Mouse (Mus musculus) MEL (cell line): ENCODE data around the gene Oxct1. TPM values are rescaled to one million over a fixed set of nuclear protein-coding genes. Genes with fewer than 3 reads are reported as not detected.

Experiments
- DNase-seq: peaks from one replicate; pipeline ENCODE4 v3.0.0; 2011; ENCODE audit warnings: low read depth, low spot score
- H3K27ac ChIP-seq: 2 replicates; pipeline ENCODE4 v1.5.1; 2012; ENCODE audit warnings: low read depth, mild to moderate bottlenecking, control low read depth, low read length, moderate library complexity; ENCODE audit not compliant: control insufficient read depth
- H3K27me3 ChIP-seq, 2 experiments: fragments of 150-350 bp in 1 of 2; sonication (generic) in 1 of 2; 2 replicates each; pipeline ENCODE4 v1.6.1; 2012; ENCODE audit warnings: low read length in 2 of 2, mild to moderate bottlenecking in 2 of 2, improper control_type of control experiment in 1 of 2, moderate library complexity in 1 of 2; ENCODE audit not compliant: insufficient read depth in 2 of 2, control insufficient read depth in 1 of 2
- H3K36me3 ChIP-seq, 2 experiments: 2 replicates each; pipeline ENCODE4 v1.6.1; 2012 to 2014; ENCODE audit warnings: low read length in 2 of 2, improper control_type of control experiment in 1 of 2, inconsistent platforms in 1 of 2, mild to moderate bottlenecking in 1 of 2; ENCODE audit not compliant: insufficient read depth in 2 of 2, control insufficient read depth in 1 of 2
- H3K4me1 ChIP-seq, 2 experiments: fragments of 150-350 bp in 1 of 2; sonication (generic) in 1 of 2; 2 replicates each; pipeline ENCODE4 v1.6.1; 2012; ENCODE audit warnings: low read length in 2 of 2, improper control_type of control experiment in 1 of 2, mild to moderate bottlenecking in 1 of 2; ENCODE audit not compliant: insufficient read depth in 2 of 2, control insufficient read depth in 1 of 2
- H3K4me3 ChIP-seq, 2 experiments: fragments of 150-350 bp in 1 of 2; sonication (generic) in 1 of 2; 2 replicates each; pipeline ENCODE4 v1.5.1; 2012; ENCODE audit warnings: low read depth in 2 of 2, low read length in 2 of 2, mild to moderate bottlenecking in 2 of 2, moderate library complexity in 2 of 2, control low read depth in 1 of 2, improper control_type of control experiment in 1 of 2; ENCODE audit not compliant: control insufficient read depth in 1 of 2, insufficient read depth in 1 of 2
- H3K79me2 ChIP-seq: 2 replicates; pipeline ENCODE4 v1.6.1; 2012; ENCODE audit warnings: mild to moderate bottlenecking, low read length, moderate library complexity; ENCODE audit not compliant: control insufficient read depth, poor library complexity, insufficient read depth
- H3K9ac ChIP-seq: 2 replicates; pipeline ENCODE4 v1.6.1; 2012; ENCODE audit warnings: low read depth, mild to moderate bottlenecking, control low read depth, low read length, moderate library complexity; ENCODE audit not compliant: control insufficient read depth, poor library complexity, severe bottlenecking
- H3K9me3 ChIP-seq: fragments of 150-350 bp; sonication (generic); replicated peaks from 2 replicates; pipeline ENCODE4 v1.6.1; 2012; ENCODE audit warnings: mild to moderate bottlenecking, low read length, improper control_type of control experiment, moderate library complexity; ENCODE audit not compliant: insufficient read depth
- BHLHE40 ChIP-seq: IDR thresholded peaks from 2 replicates; pipeline ENCODE4 v1.6.1; 2012; ENCODE audit warnings: low read depth, mild to moderate bottlenecking, inconsistent platforms, low read length, improper control_type of control experiment, borderline replicate concordance
- CHD1 ChIP-seq: IDR thresholded peaks from 2 replicates; pipeline ENCODE4 v1.6.1; 2012; ENCODE audit warnings: low read depth, mild to moderate bottlenecking, inconsistent platforms, low read length, improper control_type of control experiment
- CTCF ChIP-seq, 3 experiments: IDR thresholded peaks in 2 of 3; conservative IDR thresholded peaks in 1 of 3; 2 replicates each; pipeline ENCODE4 v1.5.1; 2011 to 2012; ENCODE audit warnings: low read length in 3 of 3, low read depth in 2 of 3, mild to moderate bottlenecking in 2 of 3, improper control_type of control experiment in 1 of 3, inconsistent platforms in 1 of 3, mixed read lengths in 1 of 3, moderate library complexity in 1 of 3; ENCODE audit not compliant: control insufficient read depth in 1 of 3, insufficient read depth in 1 of 3, poor library complexity in 1 of 3, severe bottlenecking in 1 of 3
- ETS1 ChIP-seq: IDR thresholded peaks from 2 replicates; pipeline ENCODE4 v1.6.1; 2012; ENCODE audit warnings: low read depth, mild to moderate bottlenecking, inconsistent platforms, low read length, improper control_type of control experiment, moderate library complexity
- GATA1 ChIP-seq: IDR thresholded peaks from 2 replicates; pipeline ENCODE4 v1.6.1; 2011; ENCODE audit warnings: low read depth, low read length, improper control_type of control experiment
- JUND ChIP-seq: IDR thresholded peaks from 2 replicates; pipeline ENCODE4 v1.6.1; 2011; ENCODE audit warnings: low read depth, mild to moderate bottlenecking, improper control_type of control experiment, low read length
- KAT2A ChIP-seq: conservative IDR thresholded peaks from 2 replicates; pipeline ENCODE4 v1.6.1; 2012; ENCODE audit warnings: low read depth, low read length, improper control_type of control experiment, inconsistent platforms
- MEF2A ChIP-seq: IDR thresholded peaks from 2 replicates; pipeline ENCODE4 v1.6.1; 2014; ENCODE audit warnings: low read depth, mild to moderate bottlenecking, inconsistent platforms, low read length, improper control_type of control experiment; ENCODE audit not compliant: poor library complexity, insufficient replicate concordance, severe bottlenecking; ENCODE audit errors: extremely low read depth
- MXI1 ChIP-seq: IDR thresholded peaks from 2 replicates; pipeline ENCODE4 v1.6.1; 2011; ENCODE audit warnings: mild to moderate bottlenecking, low read depth, low read length, improper control_type of control experiment
- MYC ChIP-seq: IDR thresholded peaks from 2 replicates; pipeline ENCODE4 v1.6.1; 2011; ENCODE audit warnings: low read depth, mild to moderate bottlenecking, low read length, improper control_type of control experiment, moderate library complexity
- NELFE ChIP-seq: IDR thresholded peaks from 2 replicates; pipeline ENCODE4 v1.6.1; 2011; ENCODE audit warnings: low read depth, low read length, improper control_type of control experiment
- NRF1 ChIP-seq: IDR thresholded peaks from 2 replicates; pipeline ENCODE4 v1.6.1; 2014; ENCODE audit warnings: low read depth, mild to moderate bottlenecking, inconsistent platforms, low read length, improper control_type of control experiment, moderate library complexity; ENCODE audit not compliant: poor library complexity, insufficient read depth, severe bottlenecking
- POLR2AphosphoS5 ChIP-seq: IDR thresholded peaks from 2 replicates; pipeline ENCODE4 v1.6.1; 2012; ENCODE audit warnings: low read depth, borderline replicate concordance, mild to moderate bottlenecking, inconsistent platforms, low read length, moderate library complexity, mixed read lengths
- RAD21 ChIP-seq: IDR thresholded peaks from 2 replicates; pipeline ENCODE4 v1.6.1; 2011; ENCODE audit warnings: mild to moderate bottlenecking, low read depth, low read length, improper control_type of control experiment
- RCOR1 ChIP-seq: IDR thresholded peaks from 2 replicates; pipeline ENCODE4 v1.6.1; 2012; ENCODE audit warnings: low read depth, mild to moderate bottlenecking, inconsistent platforms, low read length, improper control_type of control experiment
- SIN3A ChIP-seq: IDR thresholded peaks from 2 replicates; pipeline ENCODE4 v1.6.1; 2012; ENCODE audit warnings: low read length, improper control_type of control experiment, inconsistent platforms
- SMC3 ChIP-seq: IDR thresholded peaks from 2 replicates; pipeline ENCODE4 v1.6.1; 2011; ENCODE audit warnings: low read depth, low read length, improper control_type of control experiment
- TAL1 ChIP-seq: IDR thresholded peaks from 2 replicates; pipeline ENCODE4 v1.6.1; 2012; ENCODE audit warnings: mild to moderate bottlenecking, inconsistent platforms, low read length, moderate library complexity, mixed read lengths
- ZMIZ1 ChIP-seq: IDR thresholded peaks from 2 replicates; pipeline ENCODE4 v1.6.1; 2012; ENCODE audit warnings: low read depth, mild to moderate bottlenecking, inconsistent platforms, low read length, improper control_type of control experiment, moderate library complexity
- polyA plus RNA-seq, 2 experiments: library from polyadenylated mRNA; stranded (reverse) in 1 of 2; unstranded in 1 of 2; fragments of >175 nt in 1 of 2; fragments of >200 nt in 1 of 2; gene quantifications; 2 replicates each; pipeline versions ENCODE4 v1.2.1 to v1.2.4; 2012; ENCODE audit warnings: low replicate concordance in 2 of 2, low read depth in 1 of 2; ENCODE audit not compliant: insufficient read length in 2 of 2, insufficient read depth in 1 of 2, missing spikeins in 1 of 2
- total RNA-seq: library from RNA; depleted of rRNA; stranded (reverse); fragments of 300-350 nt; gene quantifications from 2 replicates; pipeline ENCODE4 v1.2.3, GENCODE M21; 2012

The Oxct1 gene
- total and polyA plus RNA-seq, 3 experiments, result 112 to 168 TPM; not detected in 1

DNA sequence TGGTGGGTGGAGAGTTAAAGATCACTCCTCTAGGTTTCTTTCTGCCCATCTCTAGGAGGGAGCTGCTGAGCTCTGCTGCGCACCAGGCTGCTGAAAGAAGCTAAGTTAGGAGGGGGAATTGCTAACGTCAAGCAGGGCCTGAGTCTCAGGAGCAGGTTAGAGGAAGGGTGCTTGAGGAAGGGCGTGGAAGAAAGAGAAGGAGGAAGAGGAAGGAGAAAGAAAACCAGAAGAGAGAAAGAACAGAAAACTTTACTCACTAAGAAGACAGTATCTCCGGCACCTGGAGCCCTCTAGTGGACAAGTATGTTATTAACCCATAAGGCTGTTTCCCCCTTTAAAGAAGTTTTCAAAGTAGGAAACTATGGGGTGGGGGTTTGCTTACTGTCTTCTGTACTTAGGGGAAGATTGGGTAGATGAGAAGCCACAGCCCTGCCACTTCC lies 16.9 kb downstream of the Oxct1 start:
- H3K9ac ChIP-seq, result no peak overlapping the region
- H3K36me3 ChIP-seq, result peaks cover 0 to 6% of the 10 kb centered on the region in 2 experiments; a peak in 2 of 4 replicates
- H3K27ac ChIP-seq, result no peak overlapping the region
- peak; percentile 57 for DNase-seq
- TF ChIP-seq SIN3A (no peak), BHLHE40 (no peak), SMC3 (peak; percentile 62), JUND (no peak), MYC (no peak), CTCF (IDR thresholded peaks at IDR 0.05 in 2 of 3, conservative IDR thresholded peaks at IDR 0.05 in 1 of 3; ENCODE audit: control insufficient read depth in 1 of 3, insufficient read depth in 1 of 3, low read depth in 2 of 3, low read length in 3 of 3, poor library complexity in 1 of 3, severe bottlenecking in 1 of 3) (peak; percentile 9 to 69 (median 55); a peak in 4 of 6 replicates), NRF1 (no peak), ZMIZ1 (no peak), TAL1 (no peak), CHD1 (no peak), NELFE (no peak), POLR2AphosphoS5 (no peak), MXI1 (no peak), KAT2A (no peak), MEF2A (no peak), RAD21 (peak; percentile 59), ETS1 (no peak)
- no peak overlapping the region for H3K4me3 ChIP-seq
- H3K4me1 ChIP-seq, result no peaks in the 10 kb centered on the region
- H3K79me2 ChIP-seq, result no peaks in the 10 kb centered on the region
- no peaks in the 10 kb centered on the region for H3K9me3 ChIP-seq
- no peaks in the 10 kb centered on the region for H3K27me3 ChIP-seq

DNA sequence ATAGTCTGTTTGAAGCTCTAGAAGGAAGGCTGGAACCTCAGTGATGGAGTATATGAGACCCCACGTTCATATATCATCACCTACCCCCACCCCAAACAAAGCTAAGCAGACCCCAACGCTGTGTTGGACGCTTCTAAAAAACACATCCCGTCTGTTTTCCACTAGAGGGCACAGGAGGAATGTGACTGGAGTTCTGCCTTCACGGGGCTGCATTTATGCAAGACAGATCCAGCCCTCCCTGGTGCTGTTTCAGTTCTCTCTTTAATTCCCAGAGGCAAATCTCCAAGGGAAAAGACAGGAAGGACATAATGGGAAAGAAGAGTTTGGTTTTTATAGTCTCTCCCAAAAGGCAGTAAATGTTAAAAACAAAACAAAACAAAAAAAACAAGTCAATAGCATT lies 30.4 kb downstream of the Oxct1 start:
- DNase-seq, result no peak
- peaks cover 0 to 4% of the 10 kb centered on the region in 2 experiments; a peak in 2 of 4 replicates for H3K36me3 ChIP-seq

More for the DNA sequence above, 30.4 kb downstream of the Oxct1 start:
- H3K79me2 ChIP-seq, result no peaks in the 10 kb centered on the region
- no peak overlapping the region for H3K9ac ChIP-seq
- no peak overlapping the region for H3K4me3 ChIP-seq
- TF ChIP-seq RAD21 (peak; percentile 6), GATA1 (no peak), RCOR1 (no peak), CTCF (IDR thresholded peaks at IDR 0.05 in 2 of 3, conservative IDR thresholded peaks at IDR 0.05 in 1 of 3; ENCODE audit: control insufficient read depth in 1 of 3, insufficient read depth in 1 of 3, low read depth in 2 of 3, low read length in 3 of 3, poor library complexity in 1 of 3, severe bottlenecking in 1 of 3) (peak in 1 of 3 experiments; percentile 4; a peak in 1 of 6 replicates), MYC (no peak)
- no peak overlapping the region for H3K27ac ChIP-seq
- H3K27me3 ChIP-seq, result no peaks in the 10 kb centered on the region
- no peaks in the 10 kb centered on the region for H3K9me3 ChIP-seq
- no peaks in the 10 kb centered on the region for H3K4me1 ChIP-seq
